In the genomic region with DNA sequence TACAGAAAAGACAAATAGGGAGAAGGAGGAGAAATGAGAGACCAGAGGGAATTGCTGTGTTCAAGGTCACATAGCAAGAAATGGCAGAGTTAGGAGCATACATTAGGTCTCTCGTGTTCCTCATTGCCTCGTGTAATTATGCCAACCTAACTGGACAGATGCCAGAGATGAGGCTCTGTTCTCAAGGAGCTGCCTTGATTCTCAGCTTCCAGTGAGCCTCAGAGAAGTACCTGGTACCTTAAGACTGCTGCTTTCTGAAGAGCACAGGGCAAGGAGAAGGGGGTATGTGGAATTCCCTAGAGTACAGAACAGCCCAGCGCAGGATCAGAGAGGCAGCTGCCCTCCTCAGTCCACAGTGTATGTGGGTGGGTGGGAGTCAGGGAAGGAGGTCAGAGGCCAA, we compare ENCODE assay signal across 13 mouse cellular contexts.
DNase-seq lines count a peak whose midpoint lies in the region; ATAC-seq and TF ChIP-seq lines count a peak whose summit lies in the region.
"Had no signal": no experiment of that assay in that cellular context is flagged by ENCODE, and none has a peak within 500 bp of the region (broad histone marks: within the 10 kb centered on the region; RNA-seq: fewer than 3 reads in every experiment).

No protein-coding gene starts in this region.

- no peaks in the 10 kb centered on the region for H3K36me3 ChIP-seq in forebrain, postnatal 0 days (ENCODE audit: insufficient read depth)
- H3K36me3 ChIP-seq in forebrain, embryonic 15.5 days = no peaks in the 10 kb centered on the region
- H3K36me3 ChIP-seq in spleen, adult 2 months (ENCODE audit: control insufficient read depth, insufficient read depth, low read length) = no peaks in the 10 kb centered on the region
- H3K36me3 ChIP-seq in splenic B cell, adult 2 months (ENCODE audit: control insufficient read depth, insufficient read depth, low read length, poor library complexity, severe bottlenecking) = no peaks in the 10 kb centered on the region
- H3K36me3 ChIP-seq: embryonic facial prominence, embryonic 13.5 days had no signal

- H3K9ac ChIP-seq in forebrain, postnatal 0 days = no peak overlapping the region
- no peak overlapping the region for H3K9ac ChIP-seq in forebrain, embryonic 15.5 days (replicated peaks)
- H3K9ac ChIP-seq: embryonic facial prominence, embryonic 13.5 days had no signal

- no peak for TF ChIP-seq CTCF in forebrain, postnatal 0 days (IDR thresholded peaks at IDR 0.05; ENCODE audit: low read depth)
- no peak for TF ChIP-seq CTCF in spleen, adult 2 months (IDR thresholded peaks at IDR 0.05; ENCODE audit: extremely low read depth, insufficient read depth, insufficient read length, insufficient replicate concordance)

- no peak overlapping the region for H3K4me3 ChIP-seq in forebrain, postnatal 0 days (ENCODE audit: low read depth, low read length)
- no peak overlapping the region for H3K4me3 ChIP-seq in forebrain, embryonic 15.5 days
- H3K4me3 ChIP-seq in spleen, adult 2 months (ENCODE audit: extremely low read depth, insufficient read depth, insufficient read length) = peak overlapping the region; percentile 58
- H3K4me3 ChIP-seq: embryonic facial prominence, embryonic 13.5 days had no signal

- WGBS in forebrain, postnatal 0 days = 53% methylated on average over 3 of the region's 3 CpGs
- 42% methylated on average over 3 of the region's 3 CpGs for WGBS in forebrain, embryonic 15.5 days
- WGBS in spleen, adult 2 months = 20% methylated on average over 3 of the region's 3 CpGs

- no peak overlapping the region for H3K4me2 ChIP-seq in forebrain, postnatal 0 days (ENCODE audit: low read depth)
- H3K4me2 ChIP-seq in forebrain, embryonic 15.5 days (replicated peaks) = no peak overlapping the region
- H3K4me2 ChIP-seq: embryonic facial prominence, embryonic 13.5 days had no signal

- ATAC-seq in forebrain, postnatal 0 days = 0 out of 2 replicates have a peak, but pooled peaks have one; percentile 3
- ATAC-seq in forebrain, embryonic 15.5 days (replicated peaks) = no peak
- ATAC-seq in erythroblast, adult 5-6 weeks (replicated peaks; ENCODE audit: low FRiP score, poor library complexity, severe bottlenecking) = no peak
- ATAC-seq: intestine, embryonic 16.5 days had no signal

- no peak overlapping the region for H3K27ac ChIP-seq in forebrain, postnatal 0 days (ENCODE audit: low read depth, low read length)
- no peak overlapping the region for H3K27ac ChIP-seq in forebrain, embryonic 15.5 days (replicated peaks)
- H3K27ac ChIP-seq in spleen, adult 2 months (ENCODE audit: insufficient read depth, low read length) = peak overlapping the region; percentile 91
- H3K27ac ChIP-seq: embryonic facial prominence, embryonic 13.5 days had no signal

- peaks cover 10% of the 10 kb centered on the region; the same call in 1 of the 2 replicates for H3K4me1 ChIP-seq in forebrain, postnatal 0 days (ENCODE audit: insufficient read depth)
- H3K4me1 ChIP-seq in forebrain, embryonic 15.5 days = peaks cover 19% of the 10 kb centered on the region
- H3K4me1 ChIP-seq in spleen, adult 2 months (ENCODE audit: control insufficient read depth, insufficient read depth, insufficient read length) = peaks cover 29% of the 10 kb centered on the region

- no peak for DNase-seq in forebrain, postnatal 0 days
- DNase-seq in spleen, adult 2 months (ENCODE audit: low read depth in 1 of 2, low spot score in 2 of 2) = no peak
- no peak for DNase-seq in spleen, adult 18-20 months
- peak; percentile 59 for DNase-seq in induced T-regulatory cell, adult 2 months (ENCODE audit: low read depth)
- DNase-seq in splenic B cell, adult 2 months (ENCODE audit: low read depth, low spot score) = peak; percentile 48
- DNase-seq in spleen, postnatal 36 days (ENCODE audit: low spot score in 2 of 2) = no peak
- DNase-seq: cerebellum, postnatal 36 days; heart, postnatal 36 days; kidney, postnatal 14 days had no signal

- no peaks in the 10 kb centered on the region for H3K9me3 ChIP-seq in forebrain, postnatal 0 days (ENCODE audit: low read length)
- H3K9me3 ChIP-seq in forebrain, embryonic 15.5 days = no peaks in the 10 kb centered on the region

- no peak for TF ChIP-seq POLR2A in spleen, adult 2 months (IDR thresholded peaks at IDR 0.05; ENCODE audit: low read depth, low read length)

- H3K27me3 ChIP-seq in forebrain, postnatal 0 days (ENCODE audit: insufficient read depth, low read length) = no peaks in the 10 kb centered on the region
- H3K27me3 ChIP-seq in forebrain, embryonic 15.5 days = no peaks in the 10 kb centered on the region
- no peaks in the 10 kb centered on the region for H3K27me3 ChIP-seq in spleen, adult 2 months (ENCODE audit: control insufficient read depth, insufficient read depth, low read length)
- no peaks in the 10 kb centered on the region for H3K27me3 ChIP-seq in splenic B cell, adult 2 months (ENCODE audit: control insufficient read depth, insufficient read depth, low read length, poor library complexity, severe bottlenecking)

Comparison
In these comparisons a context has a peak if more than half of its experiments do, and no peak if none do; other contexts are left out.
1. DNase-seq: peak in induced T-regulatory cell, adult 2 months (single experiment) and splenic B cell, adult 2 months (single experiment); none in forebrain, postnatal 0 days (single experiment), spleen, adult 2 months (0 of 2), spleen, adult 18-20 months (0 of 2) and spleen, postnatal 36 days (0 of 2).